Mouse (Mus musculus): ENCODE results near the gene Stmn1.

DNA sequence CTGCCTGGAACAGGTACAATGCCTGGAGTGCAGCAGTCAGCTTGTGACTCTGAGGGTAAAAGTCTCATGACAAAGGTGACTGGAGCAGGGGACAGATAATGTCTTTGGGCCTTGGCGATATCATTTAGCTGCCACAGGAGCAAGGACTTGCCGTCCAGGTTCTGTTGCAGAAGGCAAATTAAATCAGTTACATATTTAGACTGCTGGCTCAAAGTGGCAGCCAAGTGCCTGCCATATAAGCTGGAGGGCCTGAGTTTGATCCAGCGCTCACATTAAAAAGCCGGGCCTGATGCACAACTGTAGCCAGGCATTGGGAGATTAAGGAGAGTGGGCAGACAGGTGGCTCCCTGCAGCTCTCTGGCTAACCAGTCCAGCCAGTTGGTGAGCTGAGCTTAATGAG is 11.7 kb downstream of the Stmn1 start:
- TF ChIP-seq CTCF (IDR thresholded peaks at IDR 0.05; ENCODE audit: extremely low read depth, insufficient read length, insufficient replicate concordance, low read depth, low read length) (no peak), POLR2A (IDR thresholded peaks at IDR 0.05; ENCODE audit: low read depth, low read length) (no peak)
